9 mouse cellular contexts compared by ENCODE assay signal in the genomic region with DNA sequence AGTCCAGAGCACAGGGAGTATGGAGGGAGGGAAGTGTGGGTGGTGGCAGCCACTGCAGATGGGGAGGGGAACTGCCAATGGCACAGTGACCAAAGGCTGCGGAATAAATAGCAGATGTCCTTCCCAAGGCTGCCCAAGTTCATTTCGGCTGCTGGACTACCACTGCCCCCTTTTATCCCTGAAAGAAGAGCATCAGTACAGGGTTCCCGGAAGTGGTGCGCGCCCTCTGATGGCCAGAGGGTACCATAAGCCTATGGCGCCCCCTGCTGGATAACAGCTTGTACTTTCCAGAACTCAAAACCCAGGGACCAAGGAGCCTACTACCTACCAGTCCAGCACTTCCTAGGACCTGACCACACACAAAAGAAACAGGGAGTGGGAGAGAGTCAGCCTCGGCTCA. TPM values are rescaled to one million over a fixed set of nuclear protein-coding genes. Genes with fewer than 3 reads are reported as not detected.
A peak's percentile ranks its signal among the peaks of the same experiment; 100 is the strongest.
DNase-seq lines count a peak whose midpoint lies in the region; ATAC-seq lines count a peak whose summit lies in the region.
"Not testable (repeated sequence)": the region's sequence is repeated elsewhere in the genome, so short reads cannot be mapped to it uniquely, and the experiment has no call there.
"Had no signal": no experiment of that assay in that cellular context is flagged by ENCODE, and none has a peak within 500 bp of the region (broad histone marks: within the 10 kb centered on the region; RNA-seq: fewer than 3 reads in every experiment).

No protein-coding gene starts in this region.

- not testable (repeated sequence) for H3K4me1 ChIP-seq in limb, embryonic 11.5 days (ENCODE audit: control insufficient read depth, insufficient read depth, low read length)

- intact Hi-C loops in gastrocnemius, postnatal 14 days (cut with DNase I; ENCODE audit: low total_unique reads), result not testable (repeated sequence)

- H3K27ac ChIP-seq in limb, embryonic 11.5 days (replicated peaks; ENCODE audit: low read depth, low read length), result not testable (repeated sequence)

- not testable (repeated sequence) for H3K36me3 ChIP-seq in limb, embryonic 11.5 days (ENCODE audit: control insufficient read depth, insufficient read depth, low read length)

- WGBS in limb, embryonic 11.5 days, result 6% methylated on average over 6 of the region's 7 CpGs

- not testable (repeated sequence) for H3K9me3 ChIP-seq in limb, embryonic 11.5 days (ENCODE audit: control insufficient read depth, low read length)

- peak; percentile 92 for ATAC-seq in common myeloid progenitor, adult 5-6 weeks (replicated peaks; ENCODE audit: low read depth, poor library complexity, severe bottlenecking)
- peak; percentile 76 for ATAC-seq in inflammation-experienced regulatory T-cells, adult 6 months
- not testable (repeated sequence) for ATAC-seq in limb, embryonic 11.5 days (ENCODE audit: insufficient number of reproducible peaks, low FRiP score, low TSS enrichment, low read depth)
- ATAC-seq in megakaryocyte progenitor cell, adult 5-6 weeks (replicated peaks; ENCODE audit: poor library complexity), result peak; percentile 88

- peak; percentile 63 for DNase-seq in T-cell, adult 2 months (ENCODE audit: low spot score)
- peak; percentile 46 for DNase-seq in gastrocnemius, postnatal 14 days
- DNase-seq in limb, embryonic 11.5 days (ENCODE audit: low spot score), result peak; percentile 70
- DNase-seq in retina, postnatal 7 days (ENCODE audit: low read depth, low spot score), result peak; percentile 39
- peak; percentile 81 for DNase-seq in thymus, postnatal 4 days

- H3K4me3 ChIP-seq in limb, embryonic 11.5 days (ENCODE audit: low read depth, low read length), result not testable (repeated sequence)

- not testable (repeated sequence) for H3K9ac ChIP-seq in limb, embryonic 11.5 days (ENCODE audit: low read length)

- not testable (repeated sequence) for H3K4me2 ChIP-seq in limb, embryonic 11.5 days (ENCODE audit: low read depth, severe bottlenecking)

- H3K27me3 ChIP-seq in limb, embryonic 11.5 days (ENCODE audit: control insufficient read depth, insufficient read depth, low read length), result not testable (repeated sequence)

RNA-seq across cellular contexts. Expression of a gene that starts 9.0 kb away (rescaled TPM):
- 0.05 TPM in 1 of 2 replicates, not detected in the other for total RNA-seq in common myeloid progenitor, adult 5-6 weeks (2017)
- total RNA-seq in gastrocnemius, postnatal 14 days (2021), result under 1 TPM in 1 of 2 experiments, not detected in 1; 0.11 TPM
- polyA plus RNA-seq in inflammation-experienced regulatory T-cells, adult 6 months (2017; shearing (Covaris generic)), result not detected
- polyA plus RNA-seq in limb, embryonic 11.5 days (2014; fragmentation: Nextera tagmentation; extraction: Ambion mirVana), result 0.05 TPM in 1 of 2 replicates, not detected in the other
- total RNA-seq in megakaryocyte progenitor cell, adult 5-6 weeks (2015), result not detected in 2 replicates
- not detected in 2 replicates for total RNA-seq in megakaryocyte progenitor cell, adult 5-6 weeks (2017)

RNA-seq across cellular contexts. Expression of a gene that starts 9.2 kb away (rescaled TPM):
- total RNA-seq in common myeloid progenitor, adult 5-6 weeks (2017), result 53.7 and 88.9 TPM in 2 replicates
- total RNA-seq in gastrocnemius, postnatal 14 days (2021), result 10 to 100 TPM; 89.2 to 91.4 TPM
- 10 to 100 TPM; 12.9 to 20.6 (median 15.5) TPM for polyA plus RNA-seq in inflammation-experienced regulatory T-cells, adult 6 months (2017; shearing (Covaris generic))
- polyA plus RNA-seq in limb, embryonic 11.5 days (2014; fragmentation: Nextera tagmentation; extraction: Ambion mirVana), result 180 and 187 TPM in 2 replicates
- total RNA-seq in megakaryocyte progenitor cell, adult 5-6 weeks (2015), result 38.0 and 38.6 TPM in 2 replicates
- 70.9 and 71.9 TPM in 2 replicates for total RNA-seq in megakaryocyte progenitor cell, adult 5-6 weeks (2017)

RNA-seq across cellular contexts. Expression of a gene that starts 26.6 kb away (rescaled TPM):
- total RNA-seq in common myeloid progenitor, adult 5-6 weeks (2017), result not detected in 2 replicates
- total RNA-seq in gastrocnemius, postnatal 14 days (2021), result not detected
- polyA plus RNA-seq in inflammation-experienced regulatory T-cells, adult 6 months (2017; shearing (Covaris generic)), result not detected
- polyA plus RNA-seq in limb, embryonic 11.5 days (2014; fragmentation: Nextera tagmentation; extraction: Ambion mirVana), result not detected in 2 replicates
- total RNA-seq in megakaryocyte progenitor cell, adult 5-6 weeks (2015), result not detected in 2 replicates
- total RNA-seq in megakaryocyte progenitor cell, adult 5-6 weeks (2017), result not detected in 2 replicates
- total RNA-seq: left cerebral cortex, postnatal 10 days had no signal

RNA-seq across cellular contexts. Expression of a gene that starts 27.9 kb away (rescaled TPM):
- total RNA-seq in common myeloid progenitor, adult 5-6 weeks (2017), result not detected in 2 replicates
- total RNA-seq in gastrocnemius, postnatal 14 days (2021), result not detected
- not detected for polyA plus RNA-seq in inflammation-experienced regulatory T-cells, adult 6 months (2017; shearing (Covaris generic))
- polyA plus RNA-seq in limb, embryonic 11.5 days (2014; fragmentation: Nextera tagmentation; extraction: Ambion mirVana), result 0.11 TPM in 1 of 2 replicates, not detected in the other
- not detected in 2 replicates for total RNA-seq in megakaryocyte progenitor cell, adult 5-6 weeks (2015)
- not detected in 2 replicates for total RNA-seq in megakaryocyte progenitor cell, adult 5-6 weeks (2017)
- total RNA-seq: left cerebral cortex, postnatal 10 days had no signal

RNA-seq across cellular contexts. Expression of a gene that starts 47.0 kb away (rescaled TPM):
- not detected in 2 replicates for total RNA-seq in common myeloid progenitor, adult 5-6 weeks (2017)
- total RNA-seq in gastrocnemius, postnatal 14 days (2021), result under 1 TPM; 0.16 to 0.39 TPM
- not detected for polyA plus RNA-seq in inflammation-experienced regulatory T-cells, adult 6 months (2017; shearing (Covaris generic))
- not detected in 2 replicates for polyA plus RNA-seq in limb, embryonic 11.5 days (2014; fragmentation: Nextera tagmentation; extraction: Ambion mirVana)
- not detected in 2 replicates for total RNA-seq in megakaryocyte progenitor cell, adult 5-6 weeks (2015)
- not detected in 2 replicates for total RNA-seq in megakaryocyte progenitor cell, adult 5-6 weeks (2017)
